Mouse (Mus musculus): ENCODE results near the gene Lrrc15. TPM values are rescaled to one million over a fixed set of nuclear protein-coding genes. Genes with fewer than 3 reads are reported as not detected.

Lrrc15 gene
- polyA plus RNA-seq, 1 experiment from 2014 or later, result 0.52 TPM

DNA sequence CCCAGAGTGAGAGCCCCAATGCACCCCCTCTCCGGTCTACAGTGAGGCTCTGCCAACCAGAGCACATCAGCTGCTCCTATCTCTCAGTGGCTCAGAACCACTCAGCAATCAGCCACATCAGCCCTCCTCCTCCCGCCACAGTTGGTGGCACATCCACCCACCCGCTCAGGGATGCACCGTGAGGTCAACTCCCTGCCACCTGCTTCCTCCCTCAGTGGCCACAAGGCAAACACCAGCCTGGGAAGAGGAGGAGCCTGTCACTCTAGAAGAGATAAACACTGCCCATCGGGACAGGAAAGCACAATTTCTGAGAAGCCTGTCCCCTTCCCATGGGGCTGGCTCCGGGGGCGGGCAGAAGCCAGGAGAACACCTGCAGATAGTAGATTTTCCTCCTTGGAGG is 55.7 kb downstream of the Lrrc15 start:
- no peaks in the 10 kb centered on the region for H3K9me3 ChIP-seq (ENCODE audit: control insufficient read depth, low read depth, low read length)
- no peak overlapping the region for H3K4me2 ChIP-seq (replicated peaks; ENCODE audit: low read depth, low read length)
- no peaks in the 10 kb centered on the region for H3K36me3 ChIP-seq (ENCODE audit: control insufficient read depth, insufficient read depth, low read length)
- peaks cover 7% of the 10 kb centered on the region for H3K4me1 ChIP-seq (ENCODE audit: control insufficient read depth, insufficient read depth, low read length)
- WGBS, result 33% methylated on average over 7 of the region's 7 CpGs
- no peak for ATAC-seq (ENCODE audit: insufficient number of reproducible peaks, insufficient read depth, low FRiP score, low read depth)
- no peak overlapping the region for H3K4me3 ChIP-seq (ENCODE audit: low read depth, low read length)
- no peak overlapping the region for H3K27ac ChIP-seq (ENCODE audit: low read length)
- no peak overlapping the region for H3K9ac ChIP-seq (replicated peaks; ENCODE audit: low read depth, low read length)
- no peaks in the 10 kb centered on the region for H3K27me3 ChIP-seq (ENCODE audit: control insufficient read depth, insufficient read depth, low read length)

- H3K27ac ChIP-seq (ENCODE audit: low read length), result no peak overlapping the region
- no peaks in the 10 kb centered on the region for H3K27me3 ChIP-seq (ENCODE audit: control insufficient read depth, insufficient read depth, low read length)
- no peaks in the 10 kb centered on the region for H3K9me3 ChIP-seq (ENCODE audit: control insufficient read depth, low read depth, low read length)
- H3K9ac ChIP-seq (replicated peaks; ENCODE audit: low read depth, low read length), result no peak overlapping the region
- 69% methylated on average over 13 of the region's 13 CpGs for WGBS
- no peaks in the 10 kb centered on the region for H3K36me3 ChIP-seq (ENCODE audit: control insufficient read depth, insufficient read depth, low read length)
- H3K4me2 ChIP-seq (replicated peaks; ENCODE audit: low read depth, low read length), result no peak overlapping the region
- no peaks in the 10 kb centered on the region for H3K4me1 ChIP-seq (ENCODE audit: control insufficient read depth, insufficient read depth, low read length)
- no peak overlapping the region for H3K4me3 ChIP-seq (ENCODE audit: low read depth, low read length)
- no peak for ATAC-seq (ENCODE audit: insufficient number of reproducible peaks, insufficient read depth, low FRiP score, low read depth)
These were observed 61.8 kb downstream of the Lrrc15 start for GRCm38 (mm10) chr16:30221161-30221782.

Other genes starting within 250 kb of the Lrrc15 start
- gene Hes1, start 218.9 kb downstream of the Lrrc15 start, polyA plus RNA-seq (2014; fragmentation: Nextera tagmentation; extraction: Ambion mirVana), result 74.1 and 75.8 TPM in 2 replicates
- not detected in 2 replicates for gene Cpn2, start 15.8 kb downstream of the Lrrc15 start, polyA plus RNA-seq (2014; fragmentation: Nextera tagmentation; extraction: Ambion mirVana)
- gene Gp5, start 27.5 kb upstream of the Lrrc15 start, polyA plus RNA-seq (2014; fragmentation: Nextera tagmentation; extraction: Ambion mirVana), result 0.56 and 0.65 TPM in 2 replicates
- gene Atp13a3, start 122.7 kb upstream of the Lrrc15 start, polyA plus RNA-seq (2014; fragmentation: Nextera tagmentation; extraction: Ambion mirVana), result 14.5 and 18.0 TPM in 2 replicates

Data from stomach, embryonic 14.5 days (tissue).